Mouse (Mus musculus) midbrain, embryonic 14.5 days (tissue): ENCODE results near the gene Sh3glb2. TPM values are rescaled to one million over a fixed set of nuclear protein-coding genes. Genes with fewer than 3 reads are reported as not detected.
A peak's percentile ranks its signal among the peaks of the same experiment; 100 is the strongest.

Experiments used
- ATAC-seq: fragments of 200-750 bp; cut with Nextera tagmentation; 2 replicates; pipeline ENCODE4 v1.8.0; 2017; ENCODE audit warnings: moderate number of reproducible peaks, moderate library complexity; ENCODE audit not compliant: low FRiP score, low TSS enrichment
- DNase-seq: peaks from one replicate; pipeline ENCODE4 v3.0.0-alpha.2; 2015
- H3K27ac ChIP-seq: fragments of 300-500 bp; sonication (generic); replicated peaks from 2 replicates; pipeline ENCODE4 v1.5.1; 2014; ENCODE audit warnings: mild to moderate bottlenecking, low read depth, low read length, moderate library complexity
- H3K27me3 ChIP-seq: fragments of 300-500 bp; sonication (generic); 2 replicates; pipeline ENCODE4 v1.6.1; 2014; ENCODE audit warnings: low read length, control low read depth, mixed read lengths; ENCODE audit not compliant: control insufficient read depth, insufficient read depth
- H3K36me3 ChIP-seq: fragments of 300-500 bp; sonication (generic); 2 replicates; pipeline ENCODE4 v1.6.1; 2014; ENCODE audit warnings: low read length, control low read depth; ENCODE audit not compliant: control insufficient read depth, insufficient read depth
- H3K4me1 ChIP-seq: fragments of 300-500 bp; sonication (generic); 2 replicates; pipeline ENCODE4 v1.6.1; 2014; ENCODE audit warnings: mild to moderate bottlenecking, antibody characterized with exemption, low read length, control low read depth; ENCODE audit not compliant: control insufficient read depth, insufficient read depth
- H3K4me2 ChIP-seq: fragments of 300-500 bp; sonication (generic); 2 replicates; pipeline ENCODE4 v1.6.1; 2014; ENCODE audit warnings: mild to moderate bottlenecking, low read length, moderate library complexity
- H3K4me3 ChIP-seq: fragments of 300-500 bp; sonication (generic); replicated peaks from 2 replicates; pipeline ENCODE4 v1.5.1; 2014; ENCODE audit warnings: low read depth, low read length
- H3K9ac ChIP-seq: fragments of 300-500 bp; sonication (generic); replicated peaks from 2 replicates; pipeline ENCODE4 v1.6.1; 2014; ENCODE audit warnings: mild to moderate bottlenecking, low read length, moderate library complexity
- H3K9me3 ChIP-seq: fragments of 300-500 bp; sonication (generic); 2 replicates; pipeline ENCODE4 v1.6.1; 2016; ENCODE audit warnings: low read length, control low read depth, mixed read lengths; ENCODE audit not compliant: control insufficient read depth
- WGBS: fragments of 180-500 bp; shearing (Covaris S2); extraction: QIAGEN DNeasy Blood & Tissue Kit; methylation state at CpG from one replicate; pipeline ENCODE4 v1.1.7; 2014; 5-methylcytosine and 5-hydroxymethylcytosine counted together
- polyA plus RNA-seq: library from polyadenylated mRNA; unstranded; fragments of >200 nt; fragmentation: Nextera tagmentation; extraction: Ambion mirVana; gene quantifications from 2 replicates; pipeline ENCODE4 v1.2.1, GENCODE M21; 2014

The Sh3glb2 gene
- polyA plus RNA-seq, 1 experiment from 2014 or later, result 129 TPM

- H3K4me3 ChIP-seq, result no peak overlapping the region
- H3K27me3 ChIP-seq, result no peaks in the 10 kb centered on the region
- H3K9ac ChIP-seq, result peak overlapping the region; percentile 39
- H3K9me3 ChIP-seq, result no peaks in the 10 kb centered on the region
- peaks cover 12% of the 10 kb centered on the region; the same call in 1 of the 2 replicates for H3K4me1 ChIP-seq
- peak overlapping the region; percentile 80 for H3K27ac ChIP-seq
- ATAC-seq (peak; percentile 68), DNase-seq (peak; percentile 40)
- peaks cover 89% of the 10 kb centered on the region for H3K36me3 ChIP-seq
- H3K4me2 ChIP-seq, result peak overlapping the region; percentile 4; the same call in 1 of the 2 replicates
- WGBS, result 14% methylated on average over 20 of the region's 20 CpGs
These were observed 40.3 kb upstream of the Sh3glb2 start for GRCm38 (mm10) chr2:30399191-30400171.

- Histone ChIP-seq H3K36me3 (peaks cover 77% of the 10 kb centered on the region), H3K27me3 (no peaks in the 10 kb centered on the region), H3K9ac (no peak overlapping the region)
These were observed 38.9 kb upstream of the Sh3glb2 start for GRCm38 (mm10) chr2:30397986-30398512.

GRCm38 (mm10) chr2:30396246-30396645 lies 37.1 kb upstream of the Sh3glb2 start:
- H3K27ac ChIP-seq, result no peak overlapping the region
- no peak overlapping the region for H3K9ac ChIP-seq
- DNase-seq (no peak), ATAC-seq (no peak)
- H3K4me3 ChIP-seq, result no peak overlapping the region
- H3K4me2 ChIP-seq, result no peak overlapping the region
- H3K36me3 ChIP-seq, result peaks cover 59% of the 10 kb centered on the region
- H3K27me3 ChIP-seq, result no peaks in the 10 kb centered on the region
- 91% methylated on average over 7 of the region's 7 CpGs for WGBS
- peaks cover 24% of the 10 kb centered on the region for H3K4me1 ChIP-seq
- no peaks in the 10 kb centered on the region for H3K9me3 ChIP-seq

More at GRCm38 (mm10) chr2:30397986-30398512, 38.9 kb upstream of the Sh3glb2 start:
- no peaks in the 10 kb centered on the region for H3K9me3 ChIP-seq
- H3K4me2 ChIP-seq, result no peak overlapping the region
- H3K27ac ChIP-seq, result no peak overlapping the region
- peak; percentile 26 for DNase-seq
- no peak for ATAC-seq
- H3K4me3 ChIP-seq, result no peak overlapping the region
- 28% methylated on average over 10 of the region's 10 CpGs for WGBS
- peaks cover 20% of the 10 kb centered on the region for H3K4me1 ChIP-seq

- peaks cover 24% of the 10 kb centered on the region for H3K4me1 ChIP-seq
- ATAC-seq, result no peak
- H3K9ac ChIP-seq, result no peak overlapping the region
- WGBS, result 95% methylated on average over 7 of the region's 7 CpGs
- H3K27ac ChIP-seq, result no peak overlapping the region
- H3K27me3 ChIP-seq, result no peaks in the 10 kb centered on the region
- no peak overlapping the region for H3K4me2 ChIP-seq
- H3K36me3 ChIP-seq, result peaks cover 56% of the 10 kb centered on the region
- H3K4me3 ChIP-seq, result no peak overlapping the region
- no peak for DNase-seq
- no peaks in the 10 kb centered on the region for H3K9me3 ChIP-seq
These were observed 36.6 kb upstream of the Sh3glb2 start for GRCm38 (mm10) chr2:30395757-30396156.

- peaks cover 33% of the 10 kb centered on the region for H3K36me3 ChIP-seq
- 80% methylated on average over 1 of the region's 1 CpGs for WGBS
- DNase-seq (no peak), ATAC-seq (no peak)
- H3K27me3 ChIP-seq, result no peaks in the 10 kb centered on the region
- peak overlapping the region; percentile 93 for H3K27ac ChIP-seq
- H3K4me1 ChIP-seq, result peaks cover 12% of the 10 kb centered on the region
- H3K9ac ChIP-seq, result peak overlapping the region; percentile 72
- H3K4me3 ChIP-seq, result peak overlapping the region; percentile 82
- no peaks in the 10 kb centered on the region for H3K9me3 ChIP-seq
- peak overlapping the region; percentile 98 for H3K4me2 ChIP-seq
These were observed 34.2 kb upstream of the Sh3glb2 start for GRCm38 (mm10) chr2:30393370-30393656.

- Histone ChIP-seq H3K4me1 (peaks cover 12% of the 10 kb centered on the region), H3K4me2 (peak overlapping the region; percentile 98), H3K9ac (peak overlapping the region; percentile 72), H3K27me3 (no peaks in the 10 kb centered on the region), H3K36me3 (peaks cover 27% of the 10 kb centered on the region), H3K27ac (peak overlapping the region; percentile 93), H3K9me3 (no peaks in the 10 kb centered on the region), H3K4me3 (peak overlapping the region; percentile 82)
- DNase-seq (peak; percentile 95), ATAC-seq (peak; percentile 78)
- under 1% methylated on average over 52 of the region's 54 CpGs for WGBS
These were observed 33.6 kb upstream of the Sh3glb2 start for GRCm38 (mm10) chr2:30392577-30393369.

- Histone ChIP-seq H3K27me3 (no peaks in the 10 kb centered on the region), H3K4me2 (peak within 1 kb of the TSS; percentile 98), H3K27ac (peak within 1 kb of the TSS; percentile 93), H3K4me1 (peaks cover 12% of the 10 kb centered on the region), H3K9ac (peak within 1 kb of the TSS; percentile 72), H3K36me3 (peaks cover 21% of the 10 kb centered on the region), H3K9me3 (no peaks in the 10 kb centered on the region), H3K4me3 (peak within 1 kb of the TSS; percentile 82)
- peak; percentile 98 for ATAC-seq
- WGBS, result under 1% methylated on average over 40 of the region's 40 CpGs
- peak; percentile 98 for DNase-seq
These were observed 33.0 kb upstream of the Sh3glb2 start, which contains the start of gene Dolpp1 for GRCm38 (mm10) chr2:30392114-30392576. Gene Dolpp1 (plus strand): TSS chr2:30392254.

- no peak overlapping the region for H3K4me3 ChIP-seq
- 87% methylated on average over 2 of the region's 2 CpGs for WGBS
- H3K4me1 ChIP-seq, result peaks cover 12% of the 10 kb centered on the region
- no peak for DNase-seq
- peaks cover 19% of the 10 kb centered on the region for H3K36me3 ChIP-seq
- no peak overlapping the region for H3K27ac ChIP-seq
- no peaks in the 10 kb centered on the region for H3K27me3 ChIP-seq
- H3K4me2 ChIP-seq, result no peak overlapping the region
- H3K9ac ChIP-seq, result no peak overlapping the region
- no peaks in the 10 kb centered on the region for H3K9me3 ChIP-seq
- ATAC-seq, result no peak
These were observed 29.9 kb upstream of the Sh3glb2 start for GRCm38 (mm10) chr2:30389000-30389399.
